Mouse (Mus musculus) liver, adult 2 months (tissue): ENCODE data around the gene Gna11. TPM values are rescaled to one million over a fixed set of nuclear protein-coding genes. Genes with fewer than 3 reads are reported as not detected.
A peak's percentile ranks its signal among the peaks of the same experiment; 100 is the strongest.

Experiments used
- DNase-seq: peaks from one replicate; pipeline ENCODE4 v3.0.0-alpha.2; 2011; ENCODE audit warnings: low read depth, low spot score; ENCODE audit errors: extremely low read depth
- H3K27ac ChIP-seq: fragments of 200-500 bp; replicated peaks from 2 replicates; pipeline ENCODE4 v1.5.1; 2012; ENCODE audit warnings: low read depth, mild to moderate bottlenecking, control low read depth, inconsistent platforms, low read length; ENCODE audit not compliant: insufficient read depth
- H3K27me3 ChIP-seq: fragments of 200-500 bp; 2 replicates; pipeline ENCODE4 v1.6.1; 2012; ENCODE audit warnings: mild to moderate bottlenecking, moderate library complexity, low read length, inconsistent platforms; ENCODE audit not compliant: control insufficient read depth, insufficient read depth
- H3K36me3 ChIP-seq: fragments of 200-500 bp; 2 replicates; pipeline ENCODE4 v1.6.1; 2012; ENCODE audit warnings: low read length, inconsistent platforms; ENCODE audit not compliant: control insufficient read depth, insufficient read depth
- H3K4me1 ChIP-seq: fragments of 200-500 bp; 2 replicates; pipeline ENCODE4 v1.6.1; 2011; ENCODE audit warnings: low read length; ENCODE audit not compliant: control insufficient read depth, insufficient read depth
- H3K4me3 ChIP-seq: fragments of 200-500 bp; 2 replicates; pipeline ENCODE4 v1.5.1; 2011; ENCODE audit warnings: low read depth, mild to moderate bottlenecking, control low read depth, low read length, moderate library complexity; ENCODE audit not compliant: insufficient read depth
- H3K79me2 ChIP-seq: fragments of 200-500 bp; 2 replicates; pipeline ENCODE4 v1.6.1; 2012; ENCODE audit warnings: inconsistent platforms, mild to moderate bottlenecking, low read length, moderate library complexity; ENCODE audit not compliant: control insufficient read depth, insufficient read depth
- H3K9ac ChIP-seq: fragments of 200-500 bp; 2 replicates; pipeline ENCODE4 v1.6.1; 2012; ENCODE audit warnings: low read depth, mild to moderate bottlenecking, control low read depth, inconsistent platforms, low read length
- CTCF ChIP-seq: fragments of 200-500 bp; IDR thresholded peaks from 2 replicates; pipeline ENCODE4 v1.5.1; 2011; ENCODE audit warnings: low read depth, low read length, control low read depth
- POLR2A ChIP-seq: fragments of 200-500 bp; IDR thresholded peaks from 2 replicates; pipeline ENCODE4 v1.6.1; 2011; ENCODE audit warnings: low read length, control low read depth; ENCODE audit not compliant: insufficient read depth; ENCODE audit errors: extremely low read depth
- WGBS: fragments of 180-500 bp; shearing (Covaris S2); methylation state at CpG from one replicate; pipeline ENCODE4 v1.1.7; 2018; 5-methylcytosine and 5-hydroxymethylcytosine counted together
- polyA plus RNA-seq: library from polyadenylated mRNA; depleted of rRNA; stranded (reverse); fragments of >200 nt; gene quantifications from 2 replicates; pipeline ENCODE4 v1.2.3, GENCODE M21; 2012
- total RNA-seq: library from RNA; depleted of rRNA; stranded (reverse); fragments of >200 nt; gene quantifications from 2 replicates; pipeline ENCODE4 v1.2.3, GENCODE M21; 2014

The Gna11 gene
- total and polyA plus RNA-seq, 2 experiments: 20.7 to 61.6 TPM

DNA sequence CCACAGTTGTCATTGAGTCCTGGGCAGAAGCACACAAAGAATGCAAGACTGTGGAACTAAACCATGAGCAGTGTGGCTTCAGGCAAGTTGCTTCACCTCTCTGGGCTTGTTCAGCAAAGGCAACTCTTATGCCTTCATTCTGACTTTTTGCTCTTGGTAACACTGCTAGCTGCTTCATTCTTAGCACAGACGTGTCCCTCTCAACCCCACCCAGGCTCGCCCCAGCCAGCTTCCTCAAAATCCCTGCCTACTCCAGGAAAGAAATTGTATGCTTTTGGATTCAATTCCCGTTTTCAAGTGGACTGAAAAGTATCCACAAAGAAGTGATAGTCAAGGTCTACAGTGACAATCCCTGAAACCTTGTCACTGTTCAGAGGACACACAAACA lies 25.0 kb downstream of the Gna11 start:
- no peaks in the 10 kb centered on the region for H3K79me2 ChIP-seq
- no peaks in the 10 kb centered on the region for H3K27me3 ChIP-seq
- H3K36me3 ChIP-seq: no peaks in the 10 kb centered on the region
- no peak for TF ChIP-seq CTCF
- no peak for TF ChIP-seq POLR2A
- no peak overlapping the region for H3K9ac ChIP-seq
- DNase-seq: no peak
- H3K4me1 ChIP-seq: no peaks in the 10 kb centered on the region
- WGBS: 70% methylated on average over 3 of the region's 3 CpGs
- no peak overlapping the region for H3K4me3 ChIP-seq
- H3K27ac ChIP-seq: no peak overlapping the region

DNA sequence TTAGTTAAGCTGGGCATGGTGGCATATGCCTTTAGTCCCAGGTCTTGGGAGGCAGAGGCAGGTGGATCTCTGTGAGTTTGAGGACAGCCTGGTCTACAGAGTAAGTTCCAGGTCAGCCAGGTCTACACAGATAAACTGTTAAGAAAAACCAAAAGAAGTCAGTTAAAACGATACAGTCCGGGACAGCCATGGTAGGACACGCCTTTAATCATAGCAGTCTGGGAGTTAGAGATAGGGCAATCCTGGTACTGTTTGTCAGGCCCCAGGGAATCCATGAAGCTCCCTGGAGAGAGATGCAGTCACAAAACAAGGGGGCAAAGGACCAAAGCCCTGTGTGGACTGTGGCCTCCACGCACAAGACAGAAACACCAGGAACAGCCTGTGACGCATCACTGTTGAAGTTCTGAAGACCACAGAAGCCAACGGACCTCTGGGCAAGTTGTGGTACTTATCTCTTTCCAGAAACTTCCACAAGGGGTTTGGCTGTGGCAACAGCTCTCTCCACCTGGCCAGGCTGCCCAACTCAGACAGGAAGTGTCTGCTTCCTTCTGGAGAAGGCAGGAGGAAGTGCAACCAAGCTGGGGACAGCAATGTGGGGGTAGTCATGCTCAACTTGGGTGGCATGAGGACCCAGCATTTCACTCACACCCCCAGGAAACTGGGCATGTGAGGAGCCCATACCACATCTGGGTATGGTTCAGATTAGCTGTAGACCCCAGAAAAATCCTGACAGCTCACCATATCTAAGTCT lies 25.6 kb downstream of the Gna11 start:
- 68% methylated on average over 6 of the region's 6 CpGs for WGBS
- no peaks in the 10 kb centered on the region for H3K27me3 ChIP-seq
- no peak overlapping the region for H3K27ac ChIP-seq
- no peaks in the 10 kb centered on the region for H3K36me3 ChIP-seq
- H3K4me3 ChIP-seq: no peak overlapping the region
- H3K79me2 ChIP-seq: no peaks in the 10 kb centered on the region
- H3K4me1 ChIP-seq: no peaks in the 10 kb centered on the region
- no peak overlapping the region for H3K9ac ChIP-seq
- no peak for DNase-seq
- TF ChIP-seq CTCF: no peak
- no peak for TF ChIP-seq POLR2A

DNA sequence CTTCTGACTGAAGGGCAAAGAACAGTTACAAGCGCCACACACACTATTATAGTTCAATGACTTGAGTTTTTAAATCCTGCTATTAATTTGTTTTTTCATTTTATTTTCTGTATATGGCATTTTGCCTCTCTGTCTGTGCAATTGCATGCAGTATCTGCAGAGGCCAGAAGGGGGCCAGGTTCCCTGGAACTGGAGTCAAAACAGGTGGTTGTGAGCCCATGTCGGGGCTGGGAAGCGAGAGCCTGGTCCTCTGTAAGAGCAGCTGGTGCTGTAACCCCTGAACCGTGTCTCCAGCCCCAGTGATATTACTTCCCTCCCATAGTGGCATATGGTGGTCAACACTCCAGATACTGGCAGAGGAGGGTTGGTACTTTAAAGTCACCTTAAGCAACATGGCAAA lies 26.4 kb downstream of the Gna11 start:
- Histone ChIP-seq H3K9ac (no peak overlapping the region), H3K27ac (no peak overlapping the region), H3K27me3 (no peaks in the 10 kb centered on the region), H3K79me2 (no peaks in the 10 kb centered on the region), H3K4me3 (no peak overlapping the region), H3K36me3 (no peaks in the 10 kb centered on the region), H3K4me1 (no peaks in the 10 kb centered on the region)
- TF ChIP-seq POLR2A (no peak), CTCF (peak; percentile 81)
- WGBS: 12% methylated on average over 4 of the region's 4 CpGs
- DNase-seq: peak; percentile 33

GRCm38 (mm10) chr10:81517227-81517626 lies 27.8 kb downstream of the Gna11 start:
- no peak overlapping the region for H3K27ac ChIP-seq
- H3K27me3 ChIP-seq: 0 out of 2 replicates have a peak, but pooled peaks cover 2% of the 10 kb centered on the region
- DNase-seq: no peak
- no peaks in the 10 kb centered on the region for H3K4me1 ChIP-seq
- H3K79me2 ChIP-seq: no peaks in the 10 kb centered on the region
- 81% methylated on average over 8 of the region's 8 CpGs for WGBS
- TF ChIP-seq POLR2A: no peak
- no peak for TF ChIP-seq CTCF
- no peak overlapping the region for H3K4me3 ChIP-seq
- no peak overlapping the region for H3K9ac ChIP-seq
- no peaks in the 10 kb centered on the region for H3K36me3 ChIP-seq

- Histone ChIP-seq H3K36me3 (no peaks in the 10 kb centered on the region), H3K79me2 (no peaks in the 10 kb centered on the region), H3K9ac (no peak overlapping the region), H3K4me1 (no peaks in the 10 kb centered on the region), H3K4me3 (no peak overlapping the region), H3K27ac (no peak overlapping the region), H3K27me3 (peaks cover 5% of the 10 kb centered on the region; the same call in 1 of the 2 replicates)
- no peak for TF ChIP-seq POLR2A
- no peak for TF ChIP-seq CTCF
- WGBS: 88% methylated on average over 5 of the region's 5 CpGs
- no peak for DNase-seq
Observed at GRCm38 (mm10) chr10:81513798-81514197, 31.2 kb downstream of the Gna11 start.

- H3K27me3 ChIP-seq: peaks cover 5% of the 10 kb centered on the region; the same call in 1 of the 2 replicates
- no peak overlapping the region for H3K27ac ChIP-seq
- H3K4me1 ChIP-seq: no peaks in the 10 kb centered on the region
- 72% methylated on average over 14 of the region's 14 CpGs for WGBS
- DNase-seq: no peak
- no peak for TF ChIP-seq CTCF
- TF ChIP-seq POLR2A: no peak
- H3K9ac ChIP-seq: no peak overlapping the region
- no peaks in the 10 kb centered on the region for H3K79me2 ChIP-seq
- no peak overlapping the region for H3K4me3 ChIP-seq
- no peaks in the 10 kb centered on the region for H3K36me3 ChIP-seq
Observed at GRCm38 (mm10) chr10:81510246-81510810, 34.7 kb downstream of the Gna11 start.
